Mouse (Mus musculus) limb, embryonic 11.5 days (tissue): ENCODE data around the gene Plcxd2. TPM values are rescaled to one million over a fixed set of nuclear protein-coding genes. Genes with fewer than 3 reads are reported as not detected.

Experiments
- ATAC-seq: fragments of 200-750 bp; cut with Nextera tagmentation; 2 replicates; pipeline ENCODE4 v1.8.0; 2017; ENCODE audit warnings: low read depth; ENCODE audit not compliant: insufficient number of reproducible peaks, low FRiP score, low TSS enrichment
- DNase-seq: peaks from one replicate; pipeline ENCODE4 v3.0.0-alpha.2; 2015; ENCODE audit warnings: low spot score
- H3K27ac ChIP-seq: fragments of 300-500 bp; sonication (generic); replicated peaks from 2 replicates; pipeline ENCODE4 v1.5.1; 2014; ENCODE audit warnings: low read depth, mild to moderate bottlenecking, low read length
- H3K27me3 ChIP-seq: fragments of 300-500 bp; sonication (generic); 2 replicates; pipeline ENCODE4 v1.6.1; 2014; ENCODE audit warnings: mild to moderate bottlenecking, low read length, mixed read lengths; ENCODE audit not compliant: control insufficient read depth, insufficient read depth
- H3K36me3 ChIP-seq: fragments of 300-500 bp; sonication (generic); 2 replicates; pipeline ENCODE4 v1.6.1; 2014; ENCODE audit warnings: mild to moderate bottlenecking, low read length, moderate library complexity, mixed read lengths; ENCODE audit not compliant: control insufficient read depth, insufficient read depth
- H3K4me1 ChIP-seq: fragments of 300-500 bp; sonication (generic); 2 replicates; pipeline ENCODE4 v1.6.1; 2014; ENCODE audit warnings: low read length, mixed read lengths; ENCODE audit not compliant: control insufficient read depth, insufficient read depth
- H3K4me2 ChIP-seq: fragments of 300-500 bp; sonication (generic); 2 replicates; pipeline ENCODE4 v1.6.1; 2014; ENCODE audit warnings: low read depth, mild to moderate bottlenecking, moderate library complexity; ENCODE audit not compliant: severe bottlenecking
- H3K4me3 ChIP-seq: fragments of 300-500 bp; sonication (generic); 2 replicates; pipeline ENCODE4 v1.5.1; 2014; ENCODE audit warnings: low read depth, low read length
- H3K9ac ChIP-seq: fragments of 300-500 bp; sonication (generic); 2 replicates; pipeline ENCODE4 v1.6.1; 2014; ENCODE audit warnings: mild to moderate bottlenecking, low read length
- H3K9me3 ChIP-seq: fragments of 300-500 bp; sonication (generic); 2 replicates; pipeline ENCODE4 v1.6.1; 2016; ENCODE audit warnings: low read length; ENCODE audit not compliant: control insufficient read depth
- WGBS: fragments of 180-500 bp; shearing (Covaris S2); extraction: QIAGEN DNeasy Blood & Tissue Kit; methylation state at CpG from one replicate; pipeline ENCODE4 v1.1.7; 2014; 5-methylcytosine and 5-hydroxymethylcytosine counted together
- polyA plus RNA-seq: library from polyadenylated mRNA; unstranded; fragments of >200 nt; fragmentation: Nextera tagmentation; extraction: Ambion mirVana; gene quantifications from 2 replicates; pipeline ENCODE4 v1.2.1, GENCODE M21; 2014

Plcxd2 gene
- polyA plus RNA-seq, 1 experiment from 2014 or later, result 0.91 TPM

- H3K27ac ChIP-seq, result no peak overlapping the region
- H3K4me2 ChIP-seq, result no peak overlapping the region
- H3K4me3 ChIP-seq, result no peak overlapping the region
- WGBS, result 61% methylated on average over 9 of the region's 9 CpGs
- peak; percentile 58; the same call in 1 of the 2 replicates for ATAC-seq
- H3K4me1 ChIP-seq, result no peaks in the 10 kb centered on the region
- no peak overlapping the region for H3K9ac ChIP-seq
- no peaks in the 10 kb centered on the region for H3K36me3 ChIP-seq
- H3K27me3 ChIP-seq, result no peaks in the 10 kb centered on the region
- DNase-seq, result no peak
- H3K9me3 ChIP-seq, result no peaks in the 10 kb centered on the region
These were observed 35.9 kb downstream of the Plcxd2 start for GRCm38 (mm10) chr16:45973959-45974686.

DNA sequence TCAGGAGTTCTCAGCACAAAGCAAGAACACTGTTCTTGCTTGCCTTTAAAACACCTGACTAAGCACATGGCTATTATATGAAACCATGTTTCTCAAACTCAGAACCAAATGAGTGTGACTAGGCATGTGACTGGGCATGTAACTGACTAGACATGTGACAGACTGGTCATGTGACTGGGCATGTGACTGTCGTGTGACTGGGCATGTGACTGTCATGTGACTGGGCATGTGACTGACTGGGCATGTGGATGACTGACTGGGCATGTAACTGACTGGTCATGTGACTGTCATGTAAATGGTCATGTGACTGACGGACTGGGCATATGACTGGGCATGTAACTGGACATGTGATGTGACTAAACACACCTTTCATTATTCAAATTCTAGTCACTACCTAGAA is 39.8 kb downstream of the Plcxd2 start:
- no peak for ATAC-seq
- Histone ChIP-seq H3K4me2 (no peak overlapping the region), H3K27me3 (no peaks in the 10 kb centered on the region), H3K4me1 (no peaks in the 10 kb centered on the region), H3K4me3 (no peak overlapping the region), H3K9me3 (no peaks in the 10 kb centered on the region), H3K27ac (no peak overlapping the region), H3K36me3 (no peaks in the 10 kb centered on the region), H3K9ac (no peak overlapping the region)
- DNase-seq, result no peak
- WGBS, result 88% methylated on average over 2 of the region's 2 CpGs

DNA sequence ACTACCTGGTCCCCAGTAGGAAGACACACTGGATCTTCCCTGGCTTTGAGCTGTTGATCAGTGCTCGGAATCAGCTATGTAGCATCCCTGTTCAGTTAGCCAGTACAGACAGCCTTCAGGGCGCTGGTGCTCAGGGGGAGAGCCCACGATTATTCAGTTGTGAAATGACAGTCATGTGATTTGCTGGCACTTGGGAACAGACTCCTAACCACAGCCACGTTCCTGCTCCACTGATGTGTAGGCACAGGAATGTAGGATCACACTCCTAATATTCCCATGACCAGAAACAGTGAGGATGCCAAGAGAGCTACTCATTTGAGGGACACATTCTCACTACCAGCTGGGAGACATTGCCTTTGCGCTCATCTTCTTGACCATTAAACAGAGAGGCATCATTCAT is 41.3 kb downstream of the Plcxd2 start:
- H3K4me2 ChIP-seq, result no peak overlapping the region
- H3K4me1 ChIP-seq, result no peaks in the 10 kb centered on the region
- DNase-seq (no peak), ATAC-seq (no peak)
- H3K27me3 ChIP-seq, result no peaks in the 10 kb centered on the region
- H3K9ac ChIP-seq, result no peak overlapping the region
- no peak overlapping the region for H3K27ac ChIP-seq
- H3K4me3 ChIP-seq, result no peak overlapping the region
- no peaks in the 10 kb centered on the region for H3K9me3 ChIP-seq
- WGBS, result 87% methylated on average over 5 of the region's 5 CpGs
- no peaks in the 10 kb centered on the region for H3K36me3 ChIP-seq

DNA sequence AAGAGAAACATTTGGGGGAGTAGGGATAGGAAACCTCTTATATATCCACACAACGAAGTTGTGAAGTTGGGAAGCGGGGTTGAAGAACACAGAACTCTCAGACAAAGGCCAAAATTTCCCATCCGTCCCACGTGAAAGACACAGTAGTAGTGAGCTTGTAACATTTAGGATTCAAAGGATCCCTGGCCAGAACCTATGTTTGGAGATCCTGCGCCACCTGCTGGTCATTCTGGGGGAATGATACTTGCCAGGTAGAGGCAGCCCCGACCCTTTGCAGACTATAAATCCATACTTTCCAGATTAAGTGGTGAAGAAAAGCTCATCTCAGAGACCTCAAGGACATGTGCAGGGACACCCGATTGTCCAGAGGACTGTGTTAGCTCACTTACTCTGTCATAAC is 42.5 kb downstream of the Plcxd2 start:
- Histone ChIP-seq H3K27ac (no peak overlapping the region), H3K9ac (no peak overlapping the region), H3K4me1 (no peaks in the 10 kb centered on the region), H3K27me3 (no peaks in the 10 kb centered on the region), H3K36me3 (no peaks in the 10 kb centered on the region), H3K4me3 (no peak overlapping the region), H3K9me3 (no peaks in the 10 kb centered on the region), H3K4me2 (no peak overlapping the region)
- peak; percentile 87 for DNase-seq
- peak; percentile 83 for ATAC-seq
- 16% methylated on average over 7 of the region's 7 CpGs for WGBS

DNA sequence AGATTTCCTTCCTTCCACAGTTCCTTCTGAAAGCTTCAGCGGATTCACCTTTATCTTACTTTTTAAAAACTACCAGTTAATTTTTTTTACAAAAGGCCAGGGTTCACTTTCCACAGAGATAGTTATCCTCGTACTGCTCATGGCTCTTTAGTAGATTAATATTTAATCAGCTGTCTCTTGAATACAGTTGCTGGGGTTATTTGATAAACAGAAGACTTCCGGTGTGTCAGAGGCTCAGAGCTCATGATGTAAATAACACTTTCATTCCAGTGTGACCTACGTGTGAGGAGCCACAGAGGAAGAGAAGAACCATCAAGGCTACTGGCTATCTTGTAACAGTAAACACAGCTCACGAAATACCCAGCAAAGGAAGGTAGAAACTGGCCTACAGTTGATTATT is 43.4 kb downstream of the Plcxd2 start:
- Histone ChIP-seq H3K4me1 (no peaks in the 10 kb centered on the region), H3K9me3 (no peaks in the 10 kb centered on the region), H3K27me3 (no peaks in the 10 kb centered on the region), H3K9ac (no peak overlapping the region), H3K4me2 (no peak overlapping the region), H3K36me3 (no peaks in the 10 kb centered on the region), H3K27ac (no peak overlapping the region), H3K4me3 (no peak overlapping the region)
- ATAC-seq, result no peak
- 85% methylated on average over 5 of the region's 5 CpGs for WGBS
- no peak for DNase-seq

- H3K4me2 ChIP-seq, result no peak overlapping the region
- WGBS, result 90% methylated on average over 6 of the region's 6 CpGs
- no peak for ATAC-seq
These were observed 45.2 kb downstream of the Plcxd2 start for GRCm38 (mm10) chr16:45964777-45965176.

GRCm38 (mm10) chr16:45963837-45964236 is 46.2 kb downstream of the Plcxd2 start:
- WGBS, result 93% methylated on average over 8 of the region's 8 CpGs
- ATAC-seq, result no peak
- H3K4me1 ChIP-seq, result no peaks in the 10 kb centered on the region

More at GRCm38 (mm10) chr16:45964777-45965176, 45.2 kb downstream of the Plcxd2 start:
- DNase-seq, result no peak
- no peak overlapping the region for H3K4me3 ChIP-seq
- H3K9ac ChIP-seq, result no peak overlapping the region
- H3K27ac ChIP-seq, result no peak overlapping the region
- no peaks in the 10 kb centered on the region for H3K9me3 ChIP-seq
- H3K4me1 ChIP-seq, result no peaks in the 10 kb centered on the region
- no peaks in the 10 kb centered on the region for H3K36me3 ChIP-seq
- no peaks in the 10 kb centered on the region for H3K27me3 ChIP-seq

DNA sequence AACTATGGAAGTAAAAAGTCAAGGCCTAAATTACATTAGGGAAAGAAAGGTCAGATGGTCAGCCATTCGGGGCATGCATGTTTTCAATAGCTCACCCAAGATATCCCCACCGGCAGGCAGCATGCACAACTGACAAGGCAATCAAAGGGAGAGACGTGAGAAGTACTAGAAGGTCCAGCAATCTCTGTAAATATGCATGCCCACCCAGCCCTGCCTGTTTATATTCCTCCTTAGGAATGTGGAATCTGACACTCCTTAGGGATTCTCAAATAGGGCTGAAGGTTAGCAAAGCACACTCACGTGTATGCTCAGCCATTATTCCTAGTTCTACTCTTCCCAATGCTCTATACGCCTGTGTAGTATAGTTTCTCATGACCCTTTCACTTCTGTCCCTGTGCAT is 46.9 kb downstream of the Plcxd2 start:
- Histone ChIP-seq H3K4me1 (no peaks in the 10 kb centered on the region), H3K27ac (no peak overlapping the region), H3K9ac (no peak overlapping the region), H3K9me3 (no peaks in the 10 kb centered on the region), H3K36me3 (no peaks in the 10 kb centered on the region), H3K4me3 (no peak overlapping the region), H3K27me3 (no peaks in the 10 kb centered on the region), H3K4me2 (no peak overlapping the region)
- DNase-seq (no peak), ATAC-seq (no peak)
- WGBS, result 70% methylated on average over 5 of the region's 5 CpGs

More at GRCm38 (mm10) chr16:45963837-45964236, 46.2 kb downstream of the Plcxd2 start:
- Histone ChIP-seq H3K4me3 (no peak overlapping the region), H3K9me3 (no peaks in the 10 kb centered on the region), H3K9ac (no peak overlapping the region), H3K36me3 (no peaks in the 10 kb centered on the region), H3K27me3 (no peaks in the 10 kb centered on the region), H3K4me2 (no peak overlapping the region), H3K27ac (no peak overlapping the region)
- no peak for DNase-seq

DNA sequence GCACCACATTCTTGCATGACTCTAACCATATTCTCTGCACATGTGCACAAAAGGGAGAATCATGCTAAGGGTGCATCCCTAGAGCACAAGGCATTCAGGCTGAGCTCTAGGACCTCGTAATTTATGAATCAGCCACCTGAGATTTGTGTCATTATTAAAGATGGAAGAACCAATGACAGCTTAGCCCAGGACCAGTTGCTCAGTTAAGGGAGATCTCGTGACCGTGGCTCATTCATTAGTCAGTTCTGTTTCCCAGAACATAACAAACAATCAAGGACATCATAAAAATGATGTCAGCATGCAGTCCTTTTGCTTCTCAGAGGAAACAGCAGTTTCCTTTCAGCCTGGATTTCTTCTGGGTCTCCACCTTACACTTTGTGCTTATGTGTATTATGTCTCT is 49.0 kb downstream of the Plcxd2 start:
- Histone ChIP-seq H3K9me3 (no peaks in the 10 kb centered on the region), H3K9ac (no peak overlapping the region), H3K4me3 (no peak overlapping the region), H3K27me3 (no peaks in the 10 kb centered on the region), H3K4me2 (no peak overlapping the region), H3K27ac (no peak overlapping the region), H3K36me3 (no peaks in the 10 kb centered on the region), H3K4me1 (no peaks in the 10 kb centered on the region)
- ATAC-seq (no peak), DNase-seq (no peak)
- WGBS, result 71% methylated on average over 3 of the region's 3 CpGs
